Mouse (Mus musculus) right cerebral cortex, postnatal 36 days (tissue): ENCODE results near the gene Ick.
"Not testable (repeated sequence)": the region's sequence is repeated elsewhere in the genome, so short reads cannot be mapped to it uniquely, and the experiment has no call there.

Experiments
- DNase-seq, 2 experiments: peaks; one replicate each; pipeline ENCODE4 v3.0.0; 2022; ENCODE audit warnings: low spot score in 2 of 2, mixed read lengths in 1 of 2

The Ick gene

GRCm38 (mm10) chr9:78108796-78109239 is at the start of gene Ick, which contains the start of gene Fbxo9:
Gene Ick, plus strand, starts transcription at chr9:78109192.
Gene Fbxo9, minus strand, starts transcription at chr9:78109065.
- DNase-seq = peak; percentile 83 to 93

- DNase-seq = no peak
Observed at GRCm38 (mm10) chr9:78059525-78060120, 49.4 kb upstream of the Ick start.

- DNase-seq = no peak
Observed at GRCm38 (mm10) chr9:78062392-78062791, 46.6 kb upstream of the Ick start.

- no peak for DNase-seq
Observed at GRCm38 (mm10) chr9:78064121-78064520, 44.9 kb upstream of the Ick start.

- no peak for DNase-seq
Observed at GRCm38 (mm10) chr9:78070496-78070895, 38.5 kb upstream of the Ick start.

- no peak for DNase-seq
Observed at GRCm38 (mm10) chr9:78071626-78072025, 37.4 kb upstream of the Ick start.

- DNase-seq = not testable (repeated sequence)
Observed at GRCm38 (mm10) chr9:78073291-78073690, 35.7 kb upstream of the Ick start.

GRCm38 (mm10) chr9:78073713-78074340 is 35.2 kb upstream of the Ick start:
- DNase-seq = no peak

- no peak for DNase-seq
Observed at GRCm38 (mm10) chr9:78075256-78075655, 33.7 kb upstream of the Ick start.

- DNase-seq = no peak
Observed at GRCm38 (mm10) chr9:78078240-78078639, 30.8 kb upstream of the Ick start.

- DNase-seq = no peak
Observed at GRCm38 (mm10) chr9:78081835-78082234, 27.2 kb upstream of the Ick start.

GRCm38 (mm10) chr9:78084341-78084740 is 24.7 kb upstream of the Ick start:
- no peak for DNase-seq

- no peak for DNase-seq
Observed at GRCm38 (mm10) chr9:78085722-78086287, 23.2 kb upstream of the Ick start.

GRCm38 (mm10) chr9:78087751-78088150 is 21.2 kb upstream of the Ick start:
- DNase-seq = no peak

- no peak for DNase-seq
Observed at GRCm38 (mm10) chr9:78088521-78088920, 20.5 kb upstream of the Ick start.

GRCm38 (mm10) chr9:78088971-78089370 is 20.0 kb upstream of the Ick start:
- no peak for DNase-seq

- no peak for DNase-seq
Observed at GRCm38 (mm10) chr9:78089906-78090305, 19.1 kb upstream of the Ick start.

GRCm38 (mm10) chr9:78090596-78090995 is 18.4 kb upstream of the Ick start:
- no peak for DNase-seq

GRCm38 (mm10) chr9:78095686-78096085 is 13.3 kb upstream of the Ick start:
- no peak for DNase-seq

- DNase-seq = no peak
Observed at GRCm38 (mm10) chr9:78096376-78096775, 12.6 kb upstream of the Ick start.

- DNase-seq = no peak
Observed at GRCm38 (mm10) chr9:78100956-78101355, 8.0 kb upstream of the Ick start.

- DNase-seq = no peak
Observed at GRCm38 (mm10) chr9:78101431-78101830, 7.6 kb upstream of the Ick start.

GRCm38 (mm10) chr9:78103965-78104560 is 4.9 kb upstream of the Ick start:
- no peak for DNase-seq
